Mouse (Mus musculus) midbrain, postnatal 0 days (tissue): ENCODE results near the gene Stoml3. TPM values are rescaled to one million over a fixed set of nuclear protein-coding genes. Genes with fewer than 3 reads are reported as not detected.

Experiments used
- ATAC-seq: fragments of 200-750 bp; cut with Nextera tagmentation; 2 replicates; pipeline ENCODE4 v1.8.0; 2017; ENCODE audit warnings: moderate number of reproducible peaks, mild to moderate bottlenecking, moderate TSS enrichment, moderate library complexity; ENCODE audit not compliant: low FRiP score
- DNase-seq: peaks from one replicate; pipeline ENCODE4 v3.0.0-alpha.2; 2015; ENCODE audit warnings: low spot score
- H3K27ac ChIP-seq: fragments of 300-500 bp; sonication (generic); 2 replicates; pipeline ENCODE4 v1.5.1; 2014; ENCODE audit warnings: low read depth, mild to moderate bottlenecking, low read length, mixed read lengths
- H3K27me3 ChIP-seq: fragments of 300-500 bp; sonication (generic); 2 replicates; pipeline ENCODE4 v1.6.1; 2014; ENCODE audit warnings: low read length, control low read depth, mixed read lengths; ENCODE audit not compliant: insufficient read depth
- H3K36me3 ChIP-seq: fragments of 300-500 bp; sonication (generic); 2 replicates; pipeline ENCODE4 v1.6.1; 2014; ENCODE audit warnings: low read length, control low read depth, mixed read lengths; ENCODE audit not compliant: insufficient read depth
- H3K4me1 ChIP-seq: fragments of 300-500 bp; sonication (generic); 2 replicates; pipeline ENCODE4 v1.6.1; 2014; ENCODE audit warnings: mild to moderate bottlenecking, control low read depth, antibody characterized with exemption, low read length, mixed read lengths; ENCODE audit not compliant: insufficient read depth
- H3K4me2 ChIP-seq: fragments of 300-500 bp; sonication (generic); 2 replicates; pipeline ENCODE4 v1.6.1; 2014; ENCODE audit warnings: low read depth, mild to moderate bottlenecking, low read length, mixed read lengths; ENCODE audit not compliant: poor library complexity, severe bottlenecking
- H3K4me3 ChIP-seq: fragments of 300-500 bp; sonication (generic); 2 replicates; pipeline ENCODE4 v1.5.1; 2014; ENCODE audit warnings: low read depth, mild to moderate bottlenecking, low read length, moderate library complexity
- H3K9ac ChIP-seq: fragments of 300-500 bp; sonication (generic); replicated peaks from 2 replicates; pipeline ENCODE4 v1.6.1; 2014; ENCODE audit warnings: mild to moderate bottlenecking, low read length, moderate library complexity, mixed read lengths; ENCODE audit not compliant: poor library complexity, severe bottlenecking
- H3K9me3 ChIP-seq: fragments of 300-500 bp; sonication (generic); 2 replicates; pipeline ENCODE4 v1.6.1; 2016; ENCODE audit warnings: low read length, control low read depth
- CTCF ChIP-seq: IDR thresholded peaks from 2 replicates; pipeline ENCODE4 v1.5.1; 2016; ENCODE audit warnings: antibody characterized with exemption, mild to moderate bottlenecking
- WGBS: fragments of 180-500 bp; shearing (Covaris S2); extraction: QIAGEN DNeasy Blood & Tissue Kit; methylation state at CpG from one replicate; pipeline ENCODE4 v1.1.7; 2014; 5-methylcytosine and 5-hydroxymethylcytosine counted together
- polyA plus RNA-seq: library from polyadenylated mRNA; unstranded; fragments of >200 nt; fragmentation: Nextera tagmentation; extraction: Ambion mirVana; gene quantifications from 2 replicates; pipeline ENCODE4 v1.2.1, GENCODE M21; 2015
- total RNA-seq: library from RNA; depleted of rRNA; stranded (reverse); fragments of >200 nt; gene quantifications from 2 replicates; pipeline ENCODE4 v1.2.3, GENCODE M21; 2014; rRNA removed

Stoml3 gene
- total RNA-seq = 0.14 and 0.93 TPM in 2 replicates
- polyA plus RNA-seq = 0.38 TPM in 1 of 2 replicates, not detected in the other

DNA sequence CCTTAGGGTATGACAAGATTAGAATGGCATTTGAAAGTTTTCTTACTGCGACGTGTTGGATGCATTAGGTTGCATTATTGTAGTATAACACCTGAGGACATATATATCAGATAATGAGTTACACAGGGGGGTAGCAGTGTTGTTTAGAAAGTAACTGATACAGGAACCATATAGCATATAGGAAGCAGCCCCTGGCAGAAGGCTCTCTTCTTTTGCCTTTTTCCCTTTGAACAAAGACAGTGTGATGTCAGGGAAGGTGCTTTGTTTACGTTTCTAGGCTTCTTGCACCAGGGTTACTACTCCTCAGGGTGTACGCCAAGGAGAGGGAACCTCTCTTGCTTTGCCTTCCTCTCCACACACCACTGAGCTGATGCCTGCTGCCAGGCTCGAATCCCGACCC lies at the start of gene Stoml3:
Gene Stoml3, plus strand, starts transcription at position 301 of the 400 bp plus-strand sequence.
- no peak for DNase-seq
- no peaks in the 10 kb centered on the region for H3K4me1 ChIP-seq
- H3K27ac ChIP-seq = no peak within 1 kb of the TSS
- H3K4me2 ChIP-seq = no peak within 1 kb of the TSS
- no peaks in the 10 kb centered on the region for H3K36me3 ChIP-seq
- no peaks in the 10 kb centered on the region for H3K27me3 ChIP-seq
- H3K4me3 ChIP-seq = no peak within 1 kb of the TSS
- H3K9ac ChIP-seq = no peak within 1 kb of the TSS
- no peaks in the 10 kb centered on the region for H3K9me3 ChIP-seq
- ATAC-seq = no peak
- 80% methylated on average over 6 of the region's 6 CpGs for WGBS
- TF ChIP-seq CTCF = no peak

DNA sequence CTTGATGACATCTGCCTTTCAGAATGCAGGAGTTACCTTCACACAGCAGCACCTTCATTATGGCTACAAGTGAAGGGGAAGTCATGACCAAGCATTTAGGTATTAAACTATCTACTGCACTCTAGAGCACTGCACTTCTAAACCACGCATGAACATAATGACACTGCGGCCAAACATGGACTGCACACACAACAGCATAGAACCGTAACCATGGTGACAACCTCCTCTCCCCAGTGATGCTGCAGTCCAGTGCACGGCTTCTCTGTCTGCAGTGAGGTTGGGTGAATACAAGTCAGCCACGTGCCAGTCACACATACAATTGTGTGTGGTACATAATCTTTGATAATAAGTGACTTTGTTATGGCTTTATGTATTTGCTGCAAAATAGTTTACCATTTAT lies 42.9 kb upstream of the Stoml3 start:
- Histone ChIP-seq H3K9me3 (no peaks in the 10 kb centered on the region), H3K36me3 (peaks cover 8% of the 10 kb centered on the region; the same call in 1 of the 2 replicates), H3K4me2 (no peak overlapping the region), H3K4me1 (peaks cover 4% of the 10 kb centered on the region; the same call in 1 of the 2 replicates), H3K4me3 (no peak overlapping the region), H3K27ac (no peak overlapping the region), H3K27me3 (no peaks in the 10 kb centered on the region), H3K9ac (no peak overlapping the region)
- ATAC-seq (peak; percentile 64; the same call in 1 of the 2 replicates), DNase-seq (peak; percentile 65)
- WGBS = 40% methylated on average over 5 of the region's 5 CpGs
- no peak for TF ChIP-seq CTCF

DNA sequence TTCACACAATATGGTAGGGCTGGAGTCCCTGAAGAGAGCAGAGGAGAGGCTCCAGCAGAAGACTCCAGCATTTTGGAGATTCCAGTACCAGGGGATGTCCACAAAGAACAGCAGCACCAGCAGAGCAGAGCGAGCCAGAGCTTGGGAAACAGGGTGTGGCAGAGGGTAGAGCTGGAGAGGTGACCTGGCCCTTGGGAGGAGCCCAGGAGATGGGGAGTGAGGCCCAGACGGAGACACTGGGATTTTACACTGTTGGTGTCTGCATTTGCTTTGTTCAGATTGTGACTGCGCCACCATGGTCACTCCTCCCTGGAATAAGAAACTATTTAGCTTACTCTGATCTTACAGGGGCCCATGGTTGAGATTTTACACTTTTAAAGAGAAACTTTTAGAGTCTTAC lies 41.7 kb upstream of the Stoml3 start:
- no peak for DNase-seq
- 84% methylated on average over 3 of the region's 3 CpGs for WGBS

DNA sequence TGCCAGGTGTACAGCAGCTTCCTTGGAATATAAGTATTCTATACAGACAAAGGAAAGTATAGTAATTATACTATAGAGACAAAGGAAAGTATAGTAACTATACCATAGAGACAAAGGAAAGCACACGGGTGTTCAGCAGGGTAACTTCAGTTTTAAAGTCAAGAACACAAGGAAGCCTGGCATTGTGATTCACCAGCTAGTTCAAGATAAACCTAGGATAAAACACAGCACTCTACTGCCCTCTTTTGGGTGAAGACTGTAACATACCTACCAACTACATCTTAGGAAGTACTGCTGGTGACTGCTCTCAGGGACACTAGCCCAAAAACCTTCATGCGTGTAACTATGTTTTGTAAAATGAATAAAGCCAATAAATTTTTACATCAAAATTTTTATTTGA lies 40.2 kb upstream of the Stoml3 start:
- H3K4me3 ChIP-seq = no peak overlapping the region
- DNase-seq (peak; percentile 97), ATAC-seq (peak; percentile 61)
- 14% methylated on average over 2 of the region's 2 CpGs for WGBS
- peaks cover 33% of the 10 kb centered on the region for H3K36me3 ChIP-seq
- no peak overlapping the region for H3K9ac ChIP-seq
- peaks cover 4% of the 10 kb centered on the region; the same call in 1 of the 2 replicates for H3K4me1 ChIP-seq
- H3K27ac ChIP-seq = no peak overlapping the region
- H3K9me3 ChIP-seq = no peaks in the 10 kb centered on the region
- peak; percentile 90 for TF ChIP-seq CTCF
- no peaks in the 10 kb centered on the region for H3K27me3 ChIP-seq
- H3K4me2 ChIP-seq = no peak overlapping the region

More for the DNA sequence above, 41.7 kb upstream of the Stoml3 start:
- Histone ChIP-seq H3K27ac (no peak overlapping the region), H3K9ac (no peak overlapping the region), H3K27me3 (no peaks in the 10 kb centered on the region), H3K4me1 (peaks cover 4% of the 10 kb centered on the region; the same call in 1 of the 2 replicates), H3K36me3 (peaks cover 19% of the 10 kb centered on the region), H3K4me3 (no peak overlapping the region), H3K4me2 (no peak overlapping the region), H3K9me3 (no peaks in the 10 kb centered on the region)
- TF ChIP-seq CTCF = no peak
- no peak for ATAC-seq

DNA sequence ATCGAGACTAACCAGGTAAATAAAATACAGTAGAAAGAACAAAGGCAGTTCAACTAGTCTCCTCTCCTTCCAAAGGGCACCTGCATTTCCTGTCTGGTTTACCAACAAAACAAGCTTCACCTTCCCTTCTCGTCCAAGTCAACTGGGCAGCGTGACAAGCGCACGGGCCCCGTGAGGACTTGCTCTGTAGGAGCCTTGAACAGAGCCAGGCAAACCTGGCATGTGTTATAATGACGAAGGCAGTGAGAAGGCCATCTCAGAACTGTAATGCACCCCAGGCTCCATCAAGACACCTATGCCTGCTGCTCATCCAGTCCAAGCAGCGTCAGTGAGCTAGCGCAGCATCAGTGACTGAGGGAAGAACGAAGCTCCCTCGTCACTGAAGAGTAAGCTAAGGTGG lies 37.8 kb upstream of the Stoml3 start:
- Histone ChIP-seq H3K4me3 (no peak overlapping the region), H3K27me3 (no peaks in the 10 kb centered on the region), H3K4me2 (no peak overlapping the region), H3K9me3 (no peaks in the 10 kb centered on the region), H3K27ac (no peak overlapping the region), H3K36me3 (peaks cover 53% of the 10 kb centered on the region), H3K9ac (no peak overlapping the region), H3K4me1 (no peaks in the 10 kb centered on the region)
- no peak for TF ChIP-seq CTCF
- DNase-seq (no peak), ATAC-seq (no peak)
- WGBS = 95% methylated on average over 11 of the region's 11 CpGs

DNA sequence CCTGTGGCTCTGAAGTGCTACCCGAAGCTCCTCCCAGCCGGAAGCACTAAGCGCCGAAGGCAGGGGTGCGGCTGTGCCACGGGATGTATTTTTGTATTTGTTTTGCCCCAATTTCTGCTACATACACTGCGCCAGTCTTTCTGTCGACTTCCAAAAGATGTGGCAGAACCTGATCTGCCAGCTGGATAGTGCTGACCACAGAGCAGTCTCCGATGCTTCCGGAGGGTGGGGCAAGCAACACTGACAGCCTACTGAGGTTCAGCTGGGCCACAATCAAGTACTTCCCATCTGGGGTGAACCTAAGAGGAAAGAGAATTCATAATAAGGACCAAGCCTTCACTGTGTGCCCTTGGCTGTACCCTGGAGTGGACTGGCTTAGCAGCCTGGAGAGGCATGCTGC lies 36.1 kb upstream of the Stoml3 start:
- Histone ChIP-seq H3K4me1 (no peaks in the 10 kb centered on the region), H3K4me3 (no peak overlapping the region), H3K9me3 (no peaks in the 10 kb centered on the region), H3K36me3 (peaks cover 69% of the 10 kb centered on the region), H3K27ac (no peak overlapping the region), H3K4me2 (no peak overlapping the region), H3K27me3 (no peaks in the 10 kb centered on the region), H3K9ac (no peak overlapping the region)
- ATAC-seq (no peak), DNase-seq (no peak)
- TF ChIP-seq CTCF = no peak
- 96% methylated on average over 10 of the region's 10 CpGs for WGBS
